Mouse (Mus musculus) liver, postnatal 0 days (tissue): ENCODE results near the gene Hmgcll1. TPM values are rescaled to one million over a fixed set of nuclear protein-coding genes. Genes with fewer than 3 reads are reported as not detected.

Experiments
- ATAC-seq: fragments of 200-750 bp; cut with Nextera tagmentation; 2 replicates; pipeline ENCODE4 v1.8.0; 2017; ENCODE audit warnings: mild to moderate bottlenecking, moderate library complexity
- DNase-seq: peaks from one replicate; pipeline ENCODE4 v3.0.0-alpha.2; 2016
- H3K27ac ChIP-seq: fragments of 300-500 bp; sonication (generic); 2 replicates; pipeline ENCODE4 v1.5.1; 2014; ENCODE audit warnings: antibody characterized with exemption, moderate library complexity, mild to moderate bottlenecking, low read depth
- H3K27me3 ChIP-seq: fragments of 300-500 bp; sonication (generic); 2 replicates; pipeline ENCODE4 v1.6.1; 2014; ENCODE audit warnings: low read length, control low read depth, mixed read lengths; ENCODE audit not compliant: insufficient read depth
- H3K36me3 ChIP-seq: fragments of 300-500 bp; sonication (generic); replicated peaks from 2 replicates; pipeline ENCODE4 v1.6.1; 2014; ENCODE audit warnings: mild to moderate bottlenecking, control low read depth, low read length, moderate library complexity, mixed read lengths; ENCODE audit not compliant: insufficient read depth
- H3K4me1 ChIP-seq: fragments of 300-500 bp; sonication (generic); 2 replicates; pipeline ENCODE4 v1.6.1; 2014; ENCODE audit warnings: antibody characterized with exemption, mild to moderate bottlenecking, control low read depth; ENCODE audit not compliant: insufficient read depth
- H3K4me2 ChIP-seq: fragments of 300-500 bp; sonication (generic); 2 replicates; pipeline ENCODE4 v1.6.1; 2014; ENCODE audit warnings: low read depth, mild to moderate bottlenecking, low read length, moderate library complexity, mixed read lengths
- H3K4me3 ChIP-seq: fragments of 300-500 bp; sonication (generic); 2 replicates; pipeline ENCODE4 v1.5.1; 2014; ENCODE audit warnings: low read depth, low read length
- H3K9ac ChIP-seq: fragments of 300-500 bp; sonication (generic); replicated peaks from 2 replicates; pipeline ENCODE4 v1.6.1; 2014; ENCODE audit warnings: mild to moderate bottlenecking, moderate library complexity
- H3K9me3 ChIP-seq: fragments of 300-500 bp; sonication (generic); 2 replicates; pipeline ENCODE4 v1.6.1; 2016; ENCODE audit warnings: mild to moderate bottlenecking, control low read depth, low read length, mixed read lengths
- CTCF ChIP-seq: sonication (generic); IDR thresholded peaks from 2 replicates; pipeline ENCODE4 v1.5.1; 2016; ENCODE audit warnings: antibody characterized with exemption, low read depth
- EP300 ChIP-seq: IDR thresholded peaks from 2 replicates; pipeline ENCODE4 v1.6.1; 2016; ENCODE audit warnings: antibody characterized with exemption, low read depth, mild to moderate bottlenecking
- WGBS: fragments of 180-500 bp; shearing (Covaris S2); extraction: QIAGEN DNeasy Blood & Tissue Kit; methylation state at CpG from one replicate; pipeline ENCODE4 v1.1.7; 2014; ENCODE audit not compliant: insufficient replicate concordance; 5-methylcytosine and 5-hydroxymethylcytosine counted together
- polyA plus RNA-seq: library from polyadenylated mRNA; unstranded; fragments of >200 nt; fragmentation: Nextera tagmentation; extraction: Ambion mirVana; gene quantifications from 2 replicates; pipeline ENCODE4 v1.2.1, GENCODE M21; 2015

Hmgcll1 gene
- polyA plus RNA-seq, 1 experiment from 2014 or later = 0.35 TPM

- Histone ChIP-seq H3K4me3 (no peak overlapping the region), H3K4me2 (no peak overlapping the region), H3K36me3 (no peaks in the 10 kb centered on the region), H3K27me3 (no peaks in the 10 kb centered on the region), H3K27ac (no peak overlapping the region), H3K9ac (no peak overlapping the region), H3K9me3 (no peaks in the 10 kb centered on the region), H3K4me1 (peaks cover 8% of the 10 kb centered on the region; the same call in 1 of the 2 replicates)
- ATAC-seq = no peak
- no peak for DNase-seq
- TF ChIP-seq EP300 (no peak), CTCF (no peak)
- 73% methylated on average over 10 of the region's 10 CpGs for WGBS
Measured at GRCm38 (mm10) chr9:76016506-76016905, 1.9 kb downstream of the Hmgcll1 start.

- H3K9ac ChIP-seq = no peak overlapping the region
- H3K27me3 ChIP-seq = no peaks in the 10 kb centered on the region
- peaks cover 4% of the 10 kb centered on the region; the same call in 1 of the 2 replicates for H3K4me1 ChIP-seq
- ATAC-seq = peak; percentile 51
- TF ChIP-seq EP300 (no peak), CTCF (0 out of 2 replicates have a peak, but pooled peaks have one; percentile 23)
- no peaks in the 10 kb centered on the region for H3K9me3 ChIP-seq
- no peak overlapping the region for H3K4me2 ChIP-seq
- no peak overlapping the region for H3K27ac ChIP-seq
- no peak overlapping the region for H3K4me3 ChIP-seq
- H3K36me3 ChIP-seq = no peaks in the 10 kb centered on the region
- WGBS = 67% methylated on average over 5 of the region's 5 CpGs
- no peak for DNase-seq
Measured at GRCm38 (mm10) chr9:76023551-76023973, 8.9 kb downstream of the Hmgcll1 start.

DNA sequence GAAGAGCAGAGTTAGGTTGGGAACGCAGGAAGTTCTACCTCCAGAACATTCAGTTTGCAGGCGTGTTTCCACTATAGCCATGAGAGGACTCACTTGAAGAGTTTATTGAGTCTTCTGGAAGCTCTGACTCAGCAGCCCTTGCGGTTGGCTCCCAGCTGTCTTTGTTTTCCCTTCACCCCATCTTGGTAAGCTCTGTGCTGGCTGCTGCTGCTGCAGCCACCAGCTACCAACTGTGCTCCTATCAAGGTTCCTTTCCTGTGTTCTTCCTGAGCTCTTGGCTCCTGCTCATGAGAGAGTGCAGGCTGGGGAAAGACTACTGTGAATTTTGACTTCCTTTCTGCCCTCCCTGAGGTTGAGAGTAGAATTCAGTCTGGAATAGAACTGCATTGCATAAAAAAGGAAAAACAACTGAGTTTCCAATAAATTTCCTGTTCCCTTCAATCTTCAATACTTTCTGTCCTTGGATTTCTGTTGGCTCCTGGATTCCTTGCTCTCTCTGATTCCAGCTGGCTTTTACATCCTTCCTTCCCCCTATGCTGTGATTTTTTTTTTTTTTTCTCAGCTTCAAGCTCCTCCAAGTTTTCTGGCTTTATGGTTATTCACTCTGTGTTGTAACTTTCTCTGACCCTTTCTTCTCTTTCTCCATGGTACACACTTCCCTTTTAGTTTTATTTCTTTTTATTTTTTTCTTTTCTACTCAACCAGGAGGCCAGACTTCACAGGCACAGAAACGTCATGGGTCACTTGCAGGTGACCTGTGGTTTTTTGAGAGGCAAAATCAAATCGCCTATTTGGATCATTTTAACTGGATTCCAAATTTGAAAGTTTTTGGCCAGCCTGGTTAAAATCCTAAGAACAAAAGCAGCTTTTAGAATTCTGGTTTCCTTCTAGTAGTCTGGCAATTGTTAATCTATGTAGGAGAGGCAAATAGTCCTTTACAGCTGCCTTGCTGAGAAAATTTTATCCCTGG lies 9.9 kb downstream of the Hmgcll1 start:
- no peak overlapping the region for H3K9ac ChIP-seq
- H3K36me3 ChIP-seq = no peaks in the 10 kb centered on the region
- H3K27ac ChIP-seq = peak overlapping the region; percentile 60
- H3K4me3 ChIP-seq = no peak overlapping the region
- peak; percentile 45; the same call in 1 of the 2 replicates for ATAC-seq
- H3K27me3 ChIP-seq = no peaks in the 10 kb centered on the region
- peaks cover 4% of the 10 kb centered on the region; the same call in 1 of the 2 replicates for H3K4me1 ChIP-seq
- WGBS = 35% methylated on average over 5 of the region's 5 CpGs
- DNase-seq = no peak
- no peaks in the 10 kb centered on the region for H3K9me3 ChIP-seq
- no peak overlapping the region for H3K4me2 ChIP-seq
- no peak for TF ChIP-seq EP300
- no peak for TF ChIP-seq CTCF

GRCm38 (mm10) chr9:76029471-76030199 lies 15.0 kb downstream of the Hmgcll1 start:
- Histone ChIP-seq H3K36me3 (no peaks in the 10 kb centered on the region), H3K27ac (no peak overlapping the region), H3K4me1 (no peaks in the 10 kb centered on the region), H3K9ac (no peak overlapping the region), H3K9me3 (no peaks in the 10 kb centered on the region), H3K27me3 (no peaks in the 10 kb centered on the region), H3K4me2 (no peak overlapping the region), H3K4me3 (no peak overlapping the region)
- DNase-seq (no peak), ATAC-seq (no peak)
- TF ChIP-seq EP300 = no peak
- TF ChIP-seq CTCF = no peak
- 86% methylated on average over 16 of the region's 16 CpGs for WGBS

DNA sequence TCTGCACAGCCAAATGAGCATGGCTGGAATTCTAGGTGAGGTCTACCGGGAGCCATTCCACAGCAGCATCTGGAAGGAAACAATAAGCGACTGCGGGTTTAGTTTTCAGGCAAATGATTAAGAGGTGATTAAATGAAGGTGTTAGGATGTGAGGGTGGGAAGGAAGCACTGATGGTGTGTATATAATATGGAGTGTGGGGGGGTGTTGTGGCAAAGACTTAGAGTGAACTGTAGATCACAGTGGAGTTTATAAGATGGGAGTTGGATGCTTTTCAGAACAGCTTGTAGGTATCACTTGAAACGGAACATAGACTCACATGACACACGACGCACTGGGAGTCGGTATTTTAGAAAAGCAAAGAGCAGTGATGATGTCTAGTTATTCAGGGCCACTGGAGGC lies 20.4 kb downstream of the Hmgcll1 start:
- H3K4me1 ChIP-seq = no peaks in the 10 kb centered on the region
- no peaks in the 10 kb centered on the region for H3K27me3 ChIP-seq
- no peak overlapping the region for H3K4me2 ChIP-seq
- H3K27ac ChIP-seq = no peak overlapping the region
- ATAC-seq (no peak), DNase-seq (no peak)
- no peaks in the 10 kb centered on the region for H3K9me3 ChIP-seq
- H3K4me3 ChIP-seq = no peak overlapping the region
- TF ChIP-seq CTCF (no peak), EP300 (no peak)
- H3K36me3 ChIP-seq = no peaks in the 10 kb centered on the region
- no peak overlapping the region for H3K9ac ChIP-seq
- WGBS = 76% methylated on average over 7 of the region's 7 CpGs
